Mouse (Mus musculus) midbrain, embryonic 13.5 days (tissue): ENCODE data around the gene Sema4b. TPM values are rescaled to one million over a fixed set of nuclear protein-coding genes. Genes with fewer than 3 reads are reported as not detected.
A peak's percentile ranks its signal among the peaks of the same experiment; 100 is the strongest.

Experiments used
- ATAC-seq: fragments of 200-750 bp; cut with Nextera tagmentation; 2 replicates; pipeline ENCODE4 v1.8.0; 2017; ENCODE audit warnings: mild to moderate bottlenecking, moderate TSS enrichment, moderate library complexity
- H3K27ac ChIP-seq: fragments of 300-500 bp; sonication (generic); 2 replicates; pipeline ENCODE4 v1.5.1; 2015; ENCODE audit warnings: inconsistent platforms, mild to moderate bottlenecking, moderate library complexity
- H3K27me3 ChIP-seq: fragments of 300-500 bp; sonication (generic); 2 replicates; pipeline ENCODE4 v1.6.1; 2015; ENCODE audit warnings: mild to moderate bottlenecking, inconsistent platforms
- H3K36me3 ChIP-seq: fragments of 300-500 bp; sonication (generic); 2 replicates; pipeline ENCODE4 v1.6.1; 2015; ENCODE audit warnings: mild to moderate bottlenecking, inconsistent platforms
- H3K4me1 ChIP-seq: fragments of 300-500 bp; sonication (generic); replicated peaks from 2 replicates; pipeline ENCODE4 v1.6.1; 2015; ENCODE audit warnings: inconsistent platforms
- H3K4me2 ChIP-seq: fragments of 300-500 bp; sonication (generic); replicated peaks from 2 replicates; pipeline ENCODE4 v1.6.1; 2015; ENCODE audit warnings: moderate library complexity, mild to moderate bottlenecking, inconsistent platforms
- H3K4me3 ChIP-seq: fragments of 300-500 bp; sonication (generic); replicated peaks from 2 replicates; pipeline ENCODE4 v1.5.1; 2015; ENCODE audit warnings: mild to moderate bottlenecking, inconsistent platforms
- H3K9ac ChIP-seq: fragments of 300-500 bp; sonication (generic); replicated peaks from 2 replicates; pipeline ENCODE4 v1.6.1; 2015; ENCODE audit warnings: mild to moderate bottlenecking, inconsistent platforms
- H3K9me3 ChIP-seq: fragments of 300-500 bp; sonication (generic); 2 replicates; pipeline ENCODE4 v1.6.1; 2016; ENCODE audit warnings: mild to moderate bottlenecking, inconsistent platforms
- WGBS: fragments of 180-500 bp; shearing (Covaris S2); methylation state at CpG from one replicate; pipeline ENCODE4 v1.1.7; 2015; 5-methylcytosine and 5-hydroxymethylcytosine counted together
- polyA plus RNA-seq: library from polyadenylated mRNA; unstranded; fragments of >200 nt; fragmentation: Nextera tagmentation; extraction: Ambion mirVana; gene quantifications from 2 replicates; pipeline ENCODE4 v1.2.1, GENCODE M21; 2015

The Sema4b gene
- polyA plus RNA-seq, 1 experiment from 2014 or later = 24.0 TPM

DNA sequence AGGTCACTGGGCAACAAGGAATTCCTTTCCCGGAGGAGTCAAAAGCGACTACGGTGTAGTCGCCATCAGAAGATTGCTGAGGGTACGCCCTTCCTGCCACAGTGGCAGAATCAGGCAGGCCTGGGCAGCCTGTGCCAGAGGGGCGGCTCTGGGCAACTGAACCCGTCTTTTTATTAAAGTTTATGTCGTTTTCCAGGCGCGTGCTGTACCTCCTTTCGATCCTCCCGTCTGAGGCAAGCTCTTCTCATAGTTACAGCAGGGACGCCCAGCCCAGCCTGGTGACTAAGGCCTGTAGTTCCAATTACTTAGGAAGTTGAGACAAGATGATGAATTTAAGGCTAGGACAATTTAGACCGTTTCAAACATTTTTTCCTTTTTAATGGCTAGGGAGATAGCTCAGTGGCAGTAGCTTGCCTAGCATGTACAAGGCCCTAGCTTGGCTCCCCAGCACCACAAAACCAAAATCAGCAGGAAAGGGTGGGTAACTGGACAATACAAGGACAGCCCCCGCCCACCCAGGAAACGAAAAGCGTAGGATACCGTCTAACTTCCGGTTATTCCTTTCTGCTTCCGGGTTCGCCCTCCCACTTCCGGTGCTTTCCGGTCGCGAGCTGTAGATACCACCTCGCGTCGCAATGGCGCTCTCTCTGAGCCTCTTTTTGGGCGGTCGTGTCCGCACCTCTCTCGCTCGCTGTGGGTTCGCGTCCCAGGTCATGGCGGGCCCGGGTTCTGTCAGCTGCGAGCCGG lies 74.2 kb downstream of the Sema4b start, which contains the start of gene Ngrn:
TSS of gene Ngrn (plus strand) at position 591 of the 747 bp plus-strand sequence.
- WGBS = 26% methylated on average over 40 of the region's 40 CpGs
- H3K36me3 ChIP-seq = peaks cover 22% of the 10 kb centered on the region
- peak; percentile 95 for ATAC-seq

DNA sequence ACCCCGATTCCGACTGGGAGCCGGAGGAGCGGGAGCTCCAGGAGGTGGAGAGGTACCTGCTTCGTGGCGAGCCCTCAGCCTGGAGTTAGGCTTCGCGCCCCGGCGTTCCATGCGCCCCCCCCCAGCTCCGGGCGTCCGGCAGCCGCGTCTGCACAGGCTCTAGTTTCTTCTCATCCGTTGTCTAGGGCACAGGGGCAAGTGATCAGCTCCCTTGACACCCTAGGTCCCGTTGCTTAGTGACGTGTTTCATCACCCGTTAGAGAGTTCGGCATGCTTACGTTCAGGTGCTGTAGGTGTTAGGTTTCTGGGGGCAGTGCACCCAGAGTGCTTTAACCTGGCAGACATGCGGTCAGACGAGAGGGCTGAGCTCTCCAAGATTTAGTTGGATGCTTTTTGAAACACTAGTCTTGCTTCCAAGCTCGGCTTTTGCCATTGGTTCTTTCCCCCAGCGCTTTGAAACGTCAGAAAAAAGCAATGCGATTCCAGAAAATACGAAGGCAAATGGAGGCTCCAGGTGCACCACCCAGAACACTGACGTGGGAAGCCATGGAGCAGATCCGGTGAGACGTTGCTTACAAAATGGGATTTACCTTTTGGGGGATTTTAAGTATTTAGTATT lies 74.8 kb downstream of the Sema4b start:
- peaks cover 29% of the 10 kb centered on the region for H3K36me3 ChIP-seq

More for the DNA sequence above, 74.2 kb downstream of the Sema4b start, which contains the start of gene Ngrn:
- Histone ChIP-seq H3K9me3 (no peaks in the 10 kb centered on the region), H3K4me2 (peak within 1 kb of the TSS; percentile 78), H3K27me3 (peaks cover 37% of the 10 kb centered on the region), H3K4me3 (peak within 1 kb of the TSS; percentile 80), H3K4me1 (peaks cover 14% of the 10 kb centered on the region), H3K9ac (peak within 1 kb of the TSS; percentile 86), H3K27ac (peak within 1 kb of the TSS; percentile 73)

DNA sequence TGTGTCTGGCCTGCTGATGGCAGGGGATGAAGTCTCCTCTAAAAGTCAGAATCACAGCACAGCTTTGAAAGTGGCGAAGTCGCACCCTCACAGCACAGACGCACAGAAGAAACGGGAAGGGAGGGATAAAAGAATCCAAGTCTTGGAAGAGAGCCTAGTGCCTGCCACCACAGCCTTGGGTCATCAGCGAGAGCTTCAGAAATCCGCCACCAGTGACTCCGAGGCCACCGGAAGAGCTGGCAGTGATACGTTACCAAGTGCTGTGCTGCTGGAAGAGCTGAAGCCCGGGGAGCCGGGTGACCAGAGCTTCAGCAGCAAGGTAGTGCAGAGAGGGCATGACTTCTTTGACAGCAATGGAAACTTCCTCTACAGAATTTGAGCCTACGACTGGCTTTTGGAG lies 78.0 kb downstream of the Sema4b start:
- 93% methylated on average over 12 of the region's 12 CpGs for WGBS
- no peak overlapping the region for H3K27ac ChIP-seq
- no peaks in the 10 kb centered on the region for H3K9me3 ChIP-seq
- H3K4me2 ChIP-seq = no peak overlapping the region
- peaks cover 36% of the 10 kb centered on the region for H3K36me3 ChIP-seq
- H3K4me1 ChIP-seq = peaks cover 23% of the 10 kb centered on the region
- H3K27me3 ChIP-seq = peaks cover 5% of the 10 kb centered on the region
- no peak overlapping the region for H3K4me3 ChIP-seq
- no peak overlapping the region for H3K9ac ChIP-seq
- no peak for ATAC-seq

More for the DNA sequence above, 74.8 kb downstream of the Sema4b start:
- Histone ChIP-seq H3K27ac (peak overlapping the region; percentile 73), H3K9me3 (no peaks in the 10 kb centered on the region), H3K9ac (peak overlapping the region; percentile 86), H3K4me1 (peaks cover 14% of the 10 kb centered on the region), H3K4me3 (peak overlapping the region; percentile 80), H3K4me2 (peak overlapping the region; percentile 78), H3K27me3 (peaks cover 35% of the 10 kb centered on the region)
- peak; percentile 75 for ATAC-seq
- WGBS = under 1% methylated on average over 30 of the region's 32 CpGs

DNA sequence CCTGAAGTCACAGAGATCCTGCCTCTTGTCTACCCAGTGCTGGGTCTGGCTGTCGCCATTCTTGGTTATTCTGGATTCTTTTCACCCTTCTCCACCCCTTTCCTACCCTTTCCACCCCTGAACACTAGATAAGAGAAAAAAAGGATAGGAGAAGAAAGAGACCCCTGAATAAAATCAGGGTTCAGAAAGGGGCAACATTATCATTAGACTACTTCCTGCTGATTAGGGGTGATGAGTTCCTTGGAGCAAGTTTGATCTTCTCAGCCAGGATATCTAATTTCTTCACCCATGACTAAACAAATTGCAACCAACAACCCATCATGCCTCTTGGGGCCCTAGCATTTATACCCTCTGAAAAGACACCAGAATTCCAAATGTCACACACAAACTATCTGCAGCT lies 81.1 kb downstream of the Sema4b start:
- ATAC-seq = no peak
- WGBS = 86% methylated on average over 1 of the region's 1 CpGs

DNA sequence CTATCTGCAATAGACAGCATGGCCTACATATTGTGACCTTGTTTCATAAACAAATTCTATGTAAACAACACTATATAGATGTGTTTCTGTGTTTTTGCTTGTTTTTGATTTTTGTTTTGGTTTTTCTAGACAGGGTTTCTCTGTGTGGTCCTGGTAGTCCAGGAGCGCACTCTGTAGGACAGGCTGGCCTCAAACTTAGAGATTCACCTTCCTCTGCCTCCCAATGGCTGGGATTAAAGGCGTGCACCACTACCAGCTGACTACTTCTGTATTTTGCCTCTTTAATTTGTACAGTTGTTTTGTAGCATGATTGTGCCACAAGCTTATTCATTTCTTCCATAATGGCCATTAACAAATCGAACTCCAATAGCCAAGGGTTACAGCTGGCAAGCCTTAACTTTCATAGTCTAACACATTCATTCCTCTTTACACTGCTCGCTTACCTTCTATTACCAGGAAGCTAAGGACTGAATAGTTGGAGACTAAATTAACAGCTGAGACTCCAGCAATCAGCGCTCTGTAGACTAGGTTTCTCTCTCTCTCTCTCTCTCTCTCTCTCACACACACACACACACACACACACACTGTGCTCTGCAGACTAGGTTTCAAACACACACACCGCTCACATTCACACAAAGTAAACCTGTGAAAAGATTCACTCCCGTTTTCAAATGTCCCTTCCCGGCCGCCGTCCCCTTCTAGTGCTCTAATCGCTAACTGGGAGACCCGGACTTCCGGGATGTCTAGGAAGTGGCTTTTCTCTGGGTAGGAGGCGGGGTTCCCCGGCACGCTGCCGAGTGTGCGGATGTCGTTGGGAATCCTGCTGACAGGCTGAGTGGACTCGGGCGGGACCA lies 82.5 kb downstream of the Sema4b start, which contains the start of gene Vps33b:
TSS of gene Vps33b (plus strand) at position 753 of the 854 bp plus-strand sequence.
- Histone ChIP-seq H3K9ac (peak within 1 kb of the TSS; percentile 92), H3K4me1 (peaks cover 31% of the 10 kb centered on the region), H3K9me3 (peaks cover 8% of the 10 kb centered on the region), H3K27me3 (no peaks in the 10 kb centered on the region), H3K4me3 (peak within 1 kb of the TSS; percentile 75), H3K36me3 (peaks cover 54% of the 10 kb centered on the region), H3K27ac (peak within 1 kb of the TSS; percentile 72), H3K4me2 (peak within 1 kb of the TSS; percentile 92)
- WGBS = 5% methylated on average over 21 of the region's 21 CpGs
- ATAC-seq = peak; percentile 96

More for the DNA sequence above, 81.1 kb downstream of the Sema4b start:
- H3K27me3 ChIP-seq = no peaks in the 10 kb centered on the region
- H3K9ac ChIP-seq = no peak overlapping the region
- no peaks in the 10 kb centered on the region for H3K9me3 ChIP-seq
- no peak overlapping the region for H3K4me2 ChIP-seq
- no peak overlapping the region for H3K27ac ChIP-seq
- peaks cover 31% of the 10 kb centered on the region for H3K4me1 ChIP-seq
- no peak overlapping the region for H3K4me3 ChIP-seq
- peaks cover 46% of the 10 kb centered on the region for H3K36me3 ChIP-seq

DNA sequence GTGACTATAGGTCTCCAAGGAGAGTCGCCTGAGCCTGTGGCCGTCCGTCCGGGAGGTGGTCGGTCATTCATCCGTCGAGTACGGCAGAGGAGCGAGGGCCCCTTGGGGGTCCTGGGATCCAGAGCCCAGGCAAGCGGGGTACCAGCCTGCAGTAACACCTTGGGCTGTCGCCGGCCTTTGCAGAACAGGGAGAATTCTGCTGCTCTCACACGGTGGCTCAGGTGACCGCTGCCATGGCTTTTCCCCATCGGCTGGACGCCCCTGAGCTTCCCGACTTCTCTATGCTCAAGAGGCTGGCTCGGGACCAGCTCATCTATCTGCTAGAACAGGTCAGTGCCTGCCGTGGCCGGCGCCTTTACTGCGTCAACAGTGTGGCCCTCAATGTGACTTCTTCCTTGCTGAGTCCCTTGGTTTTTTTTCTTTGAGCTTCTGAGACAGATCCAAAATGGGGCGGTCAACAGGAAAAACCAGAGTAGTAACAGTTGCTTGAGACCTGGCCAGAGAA lies 83.2 kb downstream of the Sema4b start:
- 2% methylated on average over 23 of the region's 23 CpGs for WGBS
- H3K27ac ChIP-seq = peak overlapping the region; percentile 72
- no peaks in the 10 kb centered on the region for H3K27me3 ChIP-seq
- peak overlapping the region; percentile 92 for H3K9ac ChIP-seq
- H3K4me3 ChIP-seq = peak overlapping the region; percentile 75
- no peak for ATAC-seq
- H3K4me2 ChIP-seq = peak overlapping the region; percentile 92
- peaks cover 31% of the 10 kb centered on the region for H3K4me1 ChIP-seq
- H3K9me3 ChIP-seq = peaks cover 15% of the 10 kb centered on the region
- H3K36me3 ChIP-seq = peaks cover 54% of the 10 kb centered on the region

DNA sequence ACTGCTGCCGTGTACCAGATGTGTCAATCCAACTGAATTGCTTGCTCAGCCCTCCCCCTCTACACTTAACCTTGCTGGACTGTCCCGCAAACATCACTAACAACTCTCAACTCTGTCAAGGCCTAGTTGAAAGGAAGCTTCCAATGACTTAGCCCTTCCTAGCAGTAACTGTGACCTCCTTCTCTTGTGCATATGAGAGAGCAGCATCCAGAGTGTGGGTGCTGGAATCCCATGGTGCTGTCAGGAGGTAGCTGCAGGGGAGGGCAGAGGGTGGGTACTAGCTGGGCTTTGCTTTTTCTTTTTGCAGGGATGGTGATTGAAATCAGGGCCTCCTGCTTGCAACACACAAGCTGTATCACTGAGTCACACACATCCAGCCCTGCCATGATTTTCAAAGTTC lies 86.8 kb downstream of the Sema4b start:
- Histone ChIP-seq H3K36me3 (peaks cover 65% of the 10 kb centered on the region), H3K27ac (no peak overlapping the region), H3K4me2 (no peak overlapping the region), H3K4me1 (peaks cover 29% of the 10 kb centered on the region), H3K27me3 (no peaks in the 10 kb centered on the region), H3K9me3 (peaks cover 21% of the 10 kb centered on the region), H3K9ac (no peak overlapping the region), H3K4me3 (no peak overlapping the region)
- WGBS = 92% methylated on average over 2 of the region's 2 CpGs
- ATAC-seq = no peak

Other genes starting within 250 kb of the Sema4b start
- 21.3 and 25.1 TPM in 2 replicates for gene Zfp710, start 162.0 kb upstream of the Sema4b start, polyA plus RNA-seq
- 291 and 296 TPM in 2 replicates for gene Idh2, start 71.4 kb upstream of the Sema4b start, polyA plus RNA-seq
- gene Cib1, start 46.0 kb downstream of the Sema4b start, polyA plus RNA-seq = 30.1 and 38.1 TPM in 2 replicates
- gene Gdpgp1, start 46.0 kb downstream of the Sema4b start, polyA plus RNA-seq = 4.2 and 4.3 TPM in 2 replicates
- 1.9 and 2.0 TPM in 2 replicates for gene Ttll13, start 59.5 kb downstream of the Sema4b start, polyA plus RNA-seq
- 63.8 and 64.3 TPM in 2 replicates for gene Ngrn, start 74.4 kb downstream of the Sema4b start, polyA plus RNA-seq
- gene Vps33b, start 82.8 kb downstream of the Sema4b start, polyA plus RNA-seq = 25.1 and 25.2 TPM in 2 replicates
- 75.2 and 78.9 TPM in 2 replicates for gene Prc1, start 107.6 kb downstream of the Sema4b start, polyA plus RNA-seq
- gene Rccd1, start 137.6 kb downstream of the Sema4b start, polyA plus RNA-seq = 13.6 and 16.5 TPM in 2 replicates
- 52.5 and 58.6 TPM in 2 replicates for gene Unc45a, start 154.2 kb downstream of the Sema4b start, polyA plus RNA-seq
- 22.6 and 26.4 TPM in 2 replicates for gene Hddc3, start 156.3 kb downstream of the Sema4b start, polyA plus RNA-seq
- gene Man2a2, start 184.5 kb downstream of the Sema4b start, polyA plus RNA-seq = 19.4 and 21.3 TPM in 2 replicates
- 3.0 and 5.0 TPM in 2 replicates for gene Fes, start 201.1 kb downstream of the Sema4b start, polyA plus RNA-seq
- gene Furin, start 218.6 kb downstream of the Sema4b start, polyA plus RNA-seq = 3.2 and 3.6 TPM in 2 replicates